Mouse (Mus musculus) G1E-ER4 (cell line): ENCODE data around the gene Art1. TPM values are rescaled to one million over a fixed set of nuclear protein-coding genes. Genes with fewer than 3 reads are reported as not detected.

Source experiments
- GATA1 ChIP-seq: IDR thresholded peaks from one replicate; pipeline ENCODE4 v1.8.0; 2012; ENCODE audit warnings: low read length, inconsistent platforms
- polyA plus RNA-seq: library from polyadenylated mRNA; stranded (reverse); fragments of >175 nt; gene quantifications from 2 replicates; pipeline ENCODE4 v1.2.3, GENCODE M21; 2012

The Art1 gene
- not detected in 2 replicates for polyA plus RNA-seq

DNA sequence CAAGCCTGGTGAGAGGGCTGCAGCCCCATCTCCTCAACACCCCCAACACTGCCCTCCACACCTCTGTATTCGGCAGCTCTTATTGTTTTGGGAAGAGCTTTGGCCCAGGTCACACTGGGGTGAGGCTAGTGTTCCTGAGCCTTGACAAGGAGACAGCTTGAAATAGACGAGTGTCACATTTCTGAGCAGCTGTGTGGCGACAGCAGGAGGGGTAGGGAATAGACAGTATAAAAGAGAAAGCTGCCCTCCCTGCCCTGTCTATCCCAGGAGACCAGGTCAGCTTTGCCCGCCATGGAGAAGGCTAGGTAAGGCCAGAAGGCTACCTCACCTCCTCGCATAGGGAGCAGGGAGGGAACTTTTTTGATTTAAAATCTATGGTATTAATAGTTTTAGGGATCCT is at the start of gene Art1:
Gene Art1 (plus strand): TSS at position 257 of the 400 bp plus-strand sequence.
- TF ChIP-seq GATA1: no peak

DNA sequence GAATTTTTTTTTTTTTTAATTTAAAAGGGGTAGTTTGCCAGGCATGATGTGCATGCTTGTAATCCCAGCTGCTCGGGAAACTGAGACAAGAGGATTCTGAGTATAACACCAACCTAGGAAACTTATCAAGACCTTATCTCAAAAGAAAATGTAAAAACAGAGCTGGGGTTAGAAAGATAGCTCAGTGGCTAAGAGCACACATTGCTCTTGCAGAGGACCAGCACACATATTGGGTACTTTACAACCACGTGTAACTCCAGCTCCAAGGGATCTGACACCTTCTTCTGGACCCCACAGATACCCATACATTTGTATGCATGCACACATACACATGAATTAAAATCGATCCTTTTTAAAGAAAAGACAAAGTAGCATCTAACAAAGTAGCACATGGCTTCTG is 40.2 kb upstream of the Art1 start:
- no peak for TF ChIP-seq GATA1

- TF ChIP-seq GATA1: no peak
Measured at GRCm38 (mm10) chr7:102062203-102062602, 39.3 kb upstream of the Art1 start.

DNA sequence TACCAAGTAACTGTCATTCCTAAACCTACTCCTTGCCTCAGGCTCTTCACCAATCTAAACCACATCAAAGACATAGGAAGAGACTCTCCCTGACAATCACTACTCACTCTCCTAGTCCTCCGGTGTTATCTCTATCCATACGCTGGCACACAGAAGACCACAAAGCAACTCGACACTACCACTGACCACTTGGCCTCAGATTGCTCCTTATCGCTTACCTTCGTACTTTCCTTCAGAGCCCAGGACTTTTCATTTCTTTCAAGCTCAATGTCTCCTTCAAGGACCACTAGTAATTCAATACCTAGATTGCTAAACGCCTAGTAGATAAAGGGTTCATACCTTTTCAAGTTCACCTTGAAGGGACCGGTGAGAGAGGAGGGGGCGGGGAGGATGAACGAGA is 37.7 kb upstream of the Art1 start:
- peak; percentile 72 for TF ChIP-seq GATA1

DNA sequence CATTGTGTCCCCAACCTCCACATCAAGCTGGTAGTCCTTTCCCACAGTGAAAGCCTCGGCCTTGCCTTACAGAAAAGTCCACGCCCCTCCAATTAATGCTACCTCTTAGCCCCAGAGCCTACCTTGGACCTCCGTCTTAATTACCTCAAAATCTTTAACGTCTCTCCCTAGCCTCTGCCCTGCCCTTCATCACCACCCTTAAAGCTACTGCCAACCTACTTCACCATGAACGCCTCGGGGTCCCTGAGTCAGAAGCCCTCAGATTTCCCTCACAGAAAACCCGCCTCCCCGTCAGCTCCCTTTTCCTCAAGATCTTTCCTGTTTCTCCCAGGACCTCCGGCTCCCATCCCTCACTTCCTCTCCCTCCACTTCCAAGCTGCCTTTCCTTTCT is 36.9 kb upstream of the Art1 start:
- TF ChIP-seq GATA1: no peak

- no peak for TF ChIP-seq GATA1
Measured at GRCm38 (mm10) chr7:102065046-102065891, 36.3 kb upstream of the Art1 start, which contains the start of the genes Rnf121, Xndc1 and Xntrpc. Rnf121 (minus strand) TSS chr7:102065469. Xndc1 (plus strand) TSS chr7:102065511. Xntrpc (plus strand) TSS chr7:102065713.

DNA sequence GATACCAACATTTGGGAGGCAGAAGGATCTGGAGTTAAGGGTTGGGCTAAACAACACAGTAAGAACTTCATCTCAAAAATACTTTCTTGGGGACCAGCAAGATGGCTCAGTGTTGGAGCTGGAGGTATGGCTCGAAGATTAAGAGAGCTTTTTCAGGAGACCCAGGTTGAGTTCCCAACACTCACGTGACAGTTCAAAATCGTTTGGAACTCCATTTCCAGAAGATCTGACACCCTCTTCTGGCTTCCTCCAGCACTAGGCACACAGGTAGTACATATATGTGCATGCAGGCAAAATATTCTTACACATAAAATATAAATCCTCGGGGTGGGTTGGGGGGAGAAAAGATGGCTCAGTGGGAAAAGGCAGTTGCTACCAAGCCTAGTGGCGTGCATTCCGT is 35.2 kb upstream of the Art1 start:
- no peak for TF ChIP-seq GATA1

DNA sequence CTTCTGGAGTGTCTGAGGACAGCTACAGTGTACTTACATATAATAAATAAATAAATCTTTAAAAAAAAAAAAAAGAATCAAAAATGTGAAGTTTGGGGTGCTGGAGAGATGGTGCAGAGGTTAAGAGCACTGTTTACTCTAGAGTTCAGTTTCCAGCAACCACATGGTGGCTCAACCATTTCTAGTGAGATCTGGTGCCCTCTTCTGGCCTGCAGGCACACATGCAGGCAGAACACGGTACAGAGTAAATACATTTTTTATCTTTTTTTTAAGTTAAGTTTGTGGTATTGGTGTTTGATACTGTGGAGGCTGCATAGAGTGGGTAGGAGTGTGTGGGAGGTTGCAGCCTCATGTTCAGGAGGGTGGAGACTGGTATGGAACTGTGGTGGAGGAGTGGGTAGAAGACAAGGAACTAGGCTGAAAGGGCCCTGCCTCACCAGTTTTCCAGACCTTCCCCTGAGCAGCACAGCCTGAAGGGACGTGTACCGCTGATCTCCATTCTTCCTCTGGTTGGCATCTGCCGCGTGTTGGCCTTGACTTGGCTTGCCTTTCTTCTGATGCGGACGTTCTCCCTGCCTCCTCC is 24.7 kb upstream of the Art1 start:
- TF ChIP-seq GATA1: no peak

- TF ChIP-seq GATA1: no peak
Measured at GRCm38 (mm10) chr7:102078517-102078916, 23.0 kb upstream of the Art1 start.

DNA sequence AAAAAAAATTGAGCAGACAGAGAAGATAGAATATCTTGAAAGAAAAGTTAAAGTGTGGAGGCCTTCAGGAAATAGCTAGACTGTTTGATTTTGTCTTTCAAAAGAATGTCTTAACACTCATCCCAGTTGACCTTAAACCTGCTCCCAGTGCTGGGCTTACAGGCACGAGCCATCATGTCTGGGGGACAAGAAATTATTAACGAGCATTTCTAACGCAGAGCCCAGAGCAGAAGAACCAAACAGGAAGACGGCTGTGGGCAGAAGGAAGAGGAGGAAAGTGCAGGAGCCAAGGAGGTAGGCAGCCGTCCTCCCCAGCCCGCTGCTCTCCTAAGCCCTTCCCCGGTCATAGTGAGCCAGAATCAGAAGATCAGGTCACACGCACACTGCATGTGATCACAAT is 21.2 kb upstream of the Art1 start:
- TF ChIP-seq GATA1: no peak

- no peak for TF ChIP-seq GATA1
Measured at GRCm38 (mm10) chr7:102081784-102082183, 19.8 kb upstream of the Art1 start.

- TF ChIP-seq GATA1: no peak
Measured at GRCm38 (mm10) chr7:102082816-102083215, 18.7 kb upstream of the Art1 start, which contains the start of gene Trpc2. Trpc2 (plus strand) TSS chr7:102083116.

- no peak for TF ChIP-seq GATA1
Measured at GRCm38 (mm10) chr7:102084041-102084696, 17.4 kb upstream of the Art1 start.

DNA sequence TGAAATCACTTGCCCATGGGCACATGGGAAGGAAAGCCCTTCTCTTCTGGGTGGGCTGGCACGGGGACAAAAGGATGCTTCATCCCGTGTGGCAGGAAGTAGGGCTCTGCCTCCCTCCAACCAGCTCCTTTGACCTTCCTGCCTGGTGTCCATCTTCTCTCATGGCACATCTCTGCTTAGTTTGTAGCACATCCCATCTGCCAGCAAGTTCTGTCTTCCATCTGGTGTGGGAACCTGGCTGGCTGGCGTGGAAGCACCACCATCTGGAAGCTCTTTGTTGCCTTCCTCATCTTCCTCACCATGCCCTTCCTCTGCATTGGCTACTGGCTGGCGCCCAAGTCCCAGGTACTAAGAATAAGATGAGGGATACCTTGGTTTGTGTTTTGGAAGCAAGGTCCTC is 14.2 kb upstream of the Art1 start:
- TF ChIP-seq GATA1: no peak

- no peak for TF ChIP-seq GATA1
Measured at GRCm38 (mm10) chr7:102099760-102100661, 1.5 kb upstream of the Art1 start.
